Mouse (Mus musculus): ENCODE results near the gene Trim28. TPM values are rescaled to one million over a fixed set of nuclear protein-coding genes. Genes with fewer than 3 reads are reported as not detected.

Gene Trim28
- polyA plus RNA-seq, 1 experiment from 2014 or later = 511 TPM

DNA sequence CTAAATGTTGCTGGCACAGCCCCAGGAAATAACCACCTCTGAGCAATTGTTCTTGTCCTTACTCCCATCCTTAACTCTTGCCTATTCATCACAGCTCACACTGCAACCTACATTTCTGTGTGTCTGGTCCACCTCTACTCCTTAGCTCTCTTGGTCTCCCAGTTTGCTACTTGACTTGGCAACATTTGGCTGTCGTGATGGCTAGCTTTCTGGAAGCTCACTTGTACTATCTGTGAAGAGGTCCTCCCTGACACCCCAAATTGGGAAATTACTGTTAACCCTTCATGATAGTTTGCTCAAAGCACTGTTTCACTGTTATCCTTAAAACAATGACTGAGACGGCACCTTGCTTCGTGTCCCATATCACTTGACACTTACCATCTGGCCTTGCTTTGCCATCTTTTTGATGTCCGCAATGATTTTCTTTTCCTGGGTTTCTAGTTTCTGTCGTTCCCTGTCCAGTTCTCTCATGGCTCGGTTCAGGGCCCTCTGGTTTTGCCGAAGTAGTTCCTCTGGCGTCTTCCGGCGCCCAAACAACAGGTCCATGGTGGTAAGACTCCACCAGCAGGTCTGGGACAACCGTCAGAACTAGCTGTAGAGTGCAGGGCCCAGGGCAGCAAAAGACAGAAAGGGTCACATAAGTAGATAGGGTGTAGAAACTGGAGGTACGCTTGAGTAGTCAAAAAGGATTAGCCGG is 34.7 kb downstream of the Trim28 start:
- H3K4me2 ChIP-seq = peak overlapping the region; percentile 90
- DNase-seq = no peak
- 43% methylated on average over 13 of the region's 13 CpGs for WGBS
- peak overlapping the region; percentile 80 for H3K9ac ChIP-seq
- H3K9me3 ChIP-seq (ENCODE audit: low read depth, low read length) = no peaks in the 10 kb centered on the region
- no peaks in the 10 kb centered on the region for H3K4me1 ChIP-seq (ENCODE audit: insufficient read depth)
- H3K27ac ChIP-seq (ENCODE audit: low read depth) = peak overlapping the region; percentile 89
- H3K27me3 ChIP-seq (ENCODE audit: insufficient read depth, low read length) = no peaks in the 10 kb centered on the region
- no peak for TF ChIP-seq CTCF (IDR thresholded peaks at IDR 0.05; ENCODE audit: low read depth)
- no peak for ATAC-seq (ENCODE audit: insufficient read depth)
- H3K36me3 ChIP-seq (ENCODE audit: insufficient read depth) = peaks cover 71% of the 10 kb centered on the region
- H3K4me3 ChIP-seq (ENCODE audit: low read depth, low read length) = peak overlapping the region; percentile 63

DNA sequence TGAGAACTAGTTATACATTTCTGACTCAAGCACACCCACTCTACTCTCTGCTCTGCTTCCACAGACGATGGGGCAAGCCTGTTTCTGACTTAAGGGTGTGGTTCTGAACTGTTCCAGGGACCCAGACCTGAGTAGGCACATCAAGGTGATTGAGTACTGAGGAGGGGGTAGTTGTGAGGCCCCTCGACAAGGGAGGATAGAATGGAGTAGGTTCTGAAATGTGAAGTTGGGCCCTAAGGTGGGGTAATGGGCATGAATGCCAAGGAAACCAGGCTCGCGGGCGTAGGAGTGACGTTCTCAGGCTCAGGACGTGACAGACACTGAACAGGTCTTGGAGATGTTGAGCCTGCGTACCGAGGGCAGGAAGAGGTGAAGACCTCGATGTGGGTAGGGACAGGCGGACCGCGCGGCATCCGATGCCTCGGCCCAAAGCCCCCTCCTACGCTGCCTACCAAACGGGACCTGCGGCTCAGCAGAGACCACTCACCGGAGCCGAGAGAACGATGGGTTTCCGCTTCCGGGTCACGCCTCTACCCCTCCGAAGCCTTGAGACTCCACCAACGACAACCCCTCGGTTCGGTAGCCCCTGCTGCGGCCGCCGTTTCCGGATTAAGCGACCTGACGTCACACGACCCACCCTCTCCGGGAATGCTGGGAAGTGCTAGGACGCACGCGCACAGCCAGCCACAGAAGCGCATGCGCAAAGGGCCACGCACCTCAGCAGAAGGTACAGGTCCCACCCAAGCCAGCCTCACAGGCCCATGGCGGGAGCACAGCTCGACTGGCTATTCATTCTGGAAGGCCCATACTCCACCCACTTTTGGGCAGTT is 35.4 kb downstream of the Trim28 start, which contains the start of gene Chmp2a:
TSS of gene Chmp2a (minus strand) at position 660 of the 830 bp plus-strand sequence.
- ATAC-seq (ENCODE audit: insufficient read depth) (peak; percentile 72), DNase-seq (peak; percentile 98)
- no peak for TF ChIP-seq CTCF (IDR thresholded peaks at IDR 0.05; ENCODE audit: low read depth)
- Histone ChIP-seq H3K4me1 (ENCODE audit: insufficient read depth) (no peaks in the 10 kb centered on the region), H3K9me3 (ENCODE audit: low read depth, low read length) (no peaks in the 10 kb centered on the region), H3K4me3 (ENCODE audit: low read depth, low read length) (peak within 1 kb of the TSS; percentile 63), H3K27ac (ENCODE audit: low read depth) (peak within 1 kb of the TSS; percentile 89), H3K9ac (peak within 1 kb of the TSS; percentile 80), H3K4me2 (peak within 1 kb of the TSS; percentile 90), H3K27me3 (ENCODE audit: insufficient read depth, low read length) (no peaks in the 10 kb centered on the region), H3K36me3 (ENCODE audit: insufficient read depth) (peaks cover 64% of the 10 kb centered on the region)
- under 1% methylated on average over 45 of the region's 45 CpGs for WGBS

DNA sequence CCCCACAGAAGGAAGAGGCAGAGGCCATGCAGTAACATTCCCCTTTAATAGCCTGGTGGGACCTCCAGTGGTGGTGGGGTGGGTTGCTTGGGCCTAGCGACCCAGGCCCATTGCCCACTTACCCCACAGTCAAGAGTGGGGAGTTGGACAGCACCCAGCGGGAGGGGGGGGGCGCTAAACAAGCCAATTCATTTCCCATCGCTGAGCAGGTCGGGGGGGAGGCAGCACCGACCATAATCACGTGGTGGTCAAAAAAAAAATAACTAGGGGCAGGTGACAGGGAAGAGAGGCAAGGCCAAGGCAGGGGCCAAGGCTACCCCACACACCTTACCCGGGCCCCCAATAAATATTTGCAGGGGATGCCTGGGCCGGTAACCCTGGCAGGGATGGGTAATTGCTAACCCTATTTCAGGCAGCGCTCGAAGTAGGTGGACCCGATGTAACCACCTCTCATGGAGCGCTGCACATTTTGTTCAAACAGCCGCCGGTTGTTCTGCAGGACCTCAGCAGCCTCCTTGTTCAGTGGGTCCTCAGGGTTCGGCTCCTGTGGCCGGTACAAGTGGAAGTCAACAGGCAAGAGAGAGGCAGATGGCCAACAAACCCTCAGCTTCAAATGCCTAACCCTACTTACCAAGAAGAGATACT is 36.4 kb downstream of the Trim28 start:
- Histone ChIP-seq H3K27me3 (ENCODE audit: insufficient read depth, low read length) (no peaks in the 10 kb centered on the region), H3K27ac (ENCODE audit: low read depth) (peak overlapping the region; percentile 89), H3K36me3 (ENCODE audit: insufficient read depth) (peaks cover 54% of the 10 kb centered on the region), H3K4me1 (ENCODE audit: insufficient read depth) (no peaks in the 10 kb centered on the region), H3K9me3 (ENCODE audit: low read depth, low read length) (no peaks in the 10 kb centered on the region), H3K4me2 (peak overlapping the region; percentile 90), H3K4me3 (ENCODE audit: low read depth, low read length) (peak overlapping the region; percentile 63), H3K9ac (0 out of 2 replicates have a peak overlapping the region, but pooled peaks have one; percentile 16)
- WGBS = 83% methylated on average over 17 of the region's 17 CpGs
- no peak for DNase-seq
- no peak; the same call in 1 of the 2 replicates for TF ChIP-seq CTCF (IDR thresholded peaks at IDR 0.05; ENCODE audit: low read depth)
- ATAC-seq (ENCODE audit: insufficient read depth) = no peak

DNA sequence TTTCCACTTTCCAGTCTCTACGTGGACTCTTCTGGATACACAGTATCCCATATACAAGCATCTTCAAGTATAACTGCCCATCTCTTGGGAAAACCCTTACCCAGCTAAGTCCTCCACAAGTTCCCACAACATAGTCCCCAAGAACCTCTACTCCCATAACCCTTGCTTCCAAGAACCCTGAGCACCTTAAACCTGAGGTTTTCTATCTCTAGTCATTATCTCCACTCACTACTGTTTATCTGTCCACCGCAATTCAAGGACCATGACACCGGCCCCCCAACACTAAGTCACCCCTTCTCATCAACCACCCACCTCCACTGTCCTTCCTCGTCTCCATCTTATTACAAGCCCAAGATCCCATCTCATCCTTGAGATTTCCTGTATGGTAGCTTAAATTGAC is 37.9 kb downstream of the Trim28 start:
- Histone ChIP-seq H3K9ac (peak overlapping the region; percentile 93), H3K27ac (ENCODE audit: low read depth) (peak overlapping the region; percentile 34; the same call in 1 of the 2 replicates), H3K36me3 (ENCODE audit: insufficient read depth) (peaks cover 39% of the 10 kb centered on the region), H3K4me2 (peak overlapping the region; percentile 93), H3K4me3 (ENCODE audit: low read depth, low read length) (peak overlapping the region; percentile 75), H3K4me1 (ENCODE audit: insufficient read depth) (no peaks in the 10 kb centered on the region), H3K27me3 (ENCODE audit: insufficient read depth, low read length) (no peaks in the 10 kb centered on the region), H3K9me3 (ENCODE audit: low read depth, low read length) (no peaks in the 10 kb centered on the region)
- WGBS = 37% methylated on average over 4 of the region's 4 CpGs
- no peak for DNase-seq
- no peak for TF ChIP-seq CTCF (IDR thresholded peaks at IDR 0.05; ENCODE audit: low read depth)
- no peak for ATAC-seq (ENCODE audit: insufficient read depth)

DNA sequence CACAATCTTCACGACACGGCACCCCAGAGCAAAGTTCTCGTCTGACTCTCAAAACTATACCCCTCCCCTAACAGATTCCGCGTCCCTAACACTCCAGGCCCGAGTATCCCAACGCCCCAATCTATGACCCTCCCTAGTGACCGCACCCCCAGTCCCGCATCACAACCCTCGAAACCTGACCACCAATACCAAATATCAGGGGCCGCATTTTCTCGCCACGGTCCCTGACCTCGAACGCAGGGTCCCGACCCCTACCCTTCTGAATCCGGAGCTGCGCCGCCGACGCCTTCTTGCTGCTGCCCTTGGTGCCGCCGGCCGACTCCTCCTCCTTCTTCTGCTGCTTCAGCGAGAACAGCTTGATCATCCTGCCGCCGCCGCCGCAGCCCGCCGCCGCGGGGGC is 38.5 kb downstream of the Trim28 start:
- Histone ChIP-seq H3K9ac (peak overlapping the region; percentile 93), H3K36me3 (ENCODE audit: insufficient read depth) (peaks cover 33% of the 10 kb centered on the region), H3K27me3 (ENCODE audit: insufficient read depth, low read length) (no peaks in the 10 kb centered on the region), H3K4me2 (peak overlapping the region; percentile 93), H3K27ac (ENCODE audit: low read depth) (peak overlapping the region; percentile 99), H3K9me3 (ENCODE audit: low read depth, low read length) (no peaks in the 10 kb centered on the region), H3K4me3 (ENCODE audit: low read depth, low read length) (peak overlapping the region; percentile 75), H3K4me1 (ENCODE audit: insufficient read depth) (no peaks in the 10 kb centered on the region)
- under 1% methylated on average over 32 of the region's 33 CpGs for WGBS
- TF ChIP-seq CTCF (IDR thresholded peaks at IDR 0.05; ENCODE audit: low read depth) = no peak
- DNase-seq (no peak), ATAC-seq (ENCODE audit: insufficient read depth) (no peak)

DNA sequence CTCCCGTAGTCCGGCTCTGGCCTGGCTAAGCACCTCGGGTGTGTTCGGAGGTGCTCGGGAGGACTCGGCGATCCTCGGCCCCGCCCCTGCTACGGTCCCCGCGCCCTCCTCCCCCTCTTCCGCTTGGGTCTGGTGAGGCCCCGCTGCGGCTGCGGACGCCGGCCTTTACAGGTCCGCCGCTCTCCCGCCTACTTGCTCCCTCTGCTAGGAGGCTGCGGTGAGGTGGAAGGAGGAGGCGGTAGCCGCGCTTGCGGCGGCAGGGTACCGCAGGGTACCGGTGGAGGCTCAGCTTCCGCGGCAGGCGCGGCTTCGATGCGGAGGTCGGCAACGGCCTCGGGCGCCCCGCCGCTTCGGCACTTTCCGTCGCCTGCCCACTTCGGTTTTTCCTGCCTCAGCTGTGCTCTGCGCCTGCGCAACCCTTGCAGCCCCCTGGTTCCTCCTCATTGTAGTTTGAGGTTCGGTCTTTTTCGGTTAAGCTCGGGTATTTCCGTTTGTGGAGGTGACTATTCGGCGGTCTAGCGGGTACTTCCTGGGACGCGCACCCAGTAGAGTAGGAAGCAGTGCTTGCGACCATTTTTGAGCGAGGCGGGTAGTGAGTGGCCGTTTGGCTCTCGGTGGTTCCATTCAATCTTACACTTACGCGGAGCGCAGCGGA is 39.1 kb downstream of the Trim28 start, which contains the start of gene Ube2m:
TSS of gene Ube2m (minus strand) at position 375 of the 655 bp plus-strand sequence.
- under 1% methylated on average over 65 of the region's 65 CpGs for WGBS
- DNase-seq (peak; percentile 100), ATAC-seq (ENCODE audit: insufficient read depth) (peak; percentile 92)

More for the DNA sequence above, 39.1 kb downstream of the Trim28 start, which contains the start of gene Ube2m:
- Histone ChIP-seq H3K36me3 (ENCODE audit: insufficient read depth) (peaks cover 27% of the 10 kb centered on the region), H3K4me1 (ENCODE audit: insufficient read depth) (no peaks in the 10 kb centered on the region), H3K9ac (peak within 1 kb of the TSS; percentile 93), H3K4me3 (ENCODE audit: low read depth, low read length) (peak within 1 kb of the TSS; percentile 75), H3K27ac (ENCODE audit: low read depth) (peak within 1 kb of the TSS; percentile 99), H3K4me2 (peak within 1 kb of the TSS; percentile 93), H3K9me3 (ENCODE audit: low read depth, low read length) (no peaks in the 10 kb centered on the region), H3K27me3 (ENCODE audit: insufficient read depth, low read length) (peaks cover 5% of the 10 kb centered on the region)
- TF ChIP-seq CTCF (IDR thresholded peaks at IDR 0.05; ENCODE audit: low read depth) = no peak
